Mouse (Mus musculus): ENCODE measurements at regions not wholly inside any gene's neighbourhood (a gene's known extent, or its start where the extent isn't known, plus 50 kb on each side); places are given as distances from the start of the nearest gene placed in this dataset.

GRCm38 (mm10) chr13:71649031-71649430 lies 314.5 kb downstream of the Irx1 start:
- no peak for TF ChIP-seq CTCF (conservative IDR thresholded peaks at IDR 0.05; ENCODE audit: insufficient read depth, insufficient read length, low read depth, low read length)
- no peak for TF ChIP-seq POLR2A (IDR thresholded peaks at IDR 0.05; ENCODE audit: low read depth, low read length)
